Mouse (Mus musculus) E14TG2a.4 (cell line): ENCODE results near the gene Klrb1c.
A peak's percentile ranks its signal among the peaks of the same experiment; 100 is the strongest.
"Not testable (repeated sequence)": the region's sequence is repeated elsewhere in the genome, so short reads cannot be mapped to it uniquely, and the experiment has no call there.

Experiments
- H3K27me3 ChIP-seq: 2 replicates; pipeline ENCODE4 v1.6.1; 2014; ENCODE audit warnings: low read length, control low read depth; ENCODE audit not compliant: insufficient read depth
- H3K36me3 ChIP-seq: 2 replicates; pipeline ENCODE4 v1.6.1; 2014; ENCODE audit warnings: low read length, control low read depth; ENCODE audit not compliant: insufficient read depth
- H3K4me1 ChIP-seq: replicated peaks from 2 replicates; pipeline ENCODE4 v1.6.1; 2014; ENCODE audit warnings: low read depth, low read length, control low read depth
- H3K4me3 ChIP-seq: replicated peaks from 2 replicates; pipeline ENCODE4 v1.5.1; 2014; ENCODE audit warnings: mild to moderate bottlenecking, low read length
- H3K9me3 ChIP-seq: 2 replicates; pipeline ENCODE4 v1.6.1; 2014; ENCODE audit warnings: low read length, control low read depth
- CTCF ChIP-seq: conservative IDR thresholded peaks from 2 replicates; pipeline ENCODE4 v1.5.1; 2014; ENCODE audit warnings: low read length
- NANOG ChIP-seq: IDR thresholded peaks from 2 replicates; pipeline ENCODE4 v1.6.1; 2014; ENCODE audit warnings: borderline replicate concordance, low read length, mixed read lengths
- POU5F1 ChIP-seq: IDR thresholded peaks from 2 replicates; pipeline ENCODE4 v1.6.1; 2014; ENCODE audit warnings: low read length, borderline replicate concordance

The Klrb1c gene

DNA sequence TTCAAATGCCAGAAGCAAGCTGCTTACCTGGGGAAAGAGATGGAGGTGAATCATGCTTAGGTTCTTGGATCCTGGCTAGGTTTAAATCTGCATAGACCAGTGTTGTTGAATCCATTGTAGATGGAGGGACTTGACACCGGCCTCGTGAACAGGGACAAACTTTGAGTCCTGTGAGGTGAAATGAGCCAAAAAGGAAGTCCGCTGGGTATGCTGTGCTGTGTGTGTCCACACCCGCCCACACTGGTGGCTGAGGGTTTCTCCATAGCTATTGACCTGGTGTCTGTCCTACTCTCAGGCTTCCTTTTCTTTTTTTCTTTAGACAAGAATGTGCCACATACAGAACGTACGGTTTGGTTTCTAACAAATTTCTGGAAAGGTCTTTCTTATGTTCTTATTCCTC lies 37.1 kb upstream of the Klrb1c start, which contains the start of the genes Gm44511 and Klrb1b:
Gm44511 (minus strand) TSS at position 184 of the 400 bp plus-strand sequence.
Klrb1b (minus strand) TSS at position 200 of the 400 bp plus-strand sequence.
- Histone ChIP-seq H3K36me3 (no peaks in the 10 kb centered on the region), H3K4me1 (no peaks in the 10 kb centered on the region), H3K4me3 (no peak within 1 kb of the TSS), H3K27me3 (no peaks in the 10 kb centered on the region), H3K9me3 (peaks cover 76% of the 10 kb centered on the region)
- TF ChIP-seq POU5F1 (no peak), CTCF (no peak), NANOG (no peak)

- H3K36me3 ChIP-seq, result no peaks in the 10 kb centered on the region
- H3K9me3 ChIP-seq, result peaks cover 50% of the 10 kb centered on the region
- TF ChIP-seq POU5F1, result no peak
- TF ChIP-seq CTCF, result no peak
- TF ChIP-seq NANOG, result no peak
- no peaks in the 10 kb centered on the region for H3K27me3 ChIP-seq
- no peak overlapping the region for H3K4me3 ChIP-seq
- no peaks in the 10 kb centered on the region for H3K4me1 ChIP-seq
Observed at GRCm38 (mm10) chr6:128818083-128818802, 29.2 kb upstream of the Klrb1c start.

GRCm38 (mm10) chr6:128808532-128808931 lies 19.5 kb upstream of the Klrb1c start:
- no peaks in the 10 kb centered on the region for H3K27me3 ChIP-seq
- no peaks in the 10 kb centered on the region for H3K36me3 ChIP-seq
- TF ChIP-seq POU5F1, result no peak
- H3K4me3 ChIP-seq, result no peak overlapping the region
- peaks cover 45% of the 10 kb centered on the region for H3K9me3 ChIP-seq
- H3K4me1 ChIP-seq, result 0 out of 2 replicates have a peak, but pooled peaks cover 1% of the 10 kb centered on the region

GRCm38 (mm10) chr6:128807021-128807420 lies 18.0 kb upstream of the Klrb1c start:
- Histone ChIP-seq H3K36me3 (no peaks in the 10 kb centered on the region), H3K4me3 (no peak overlapping the region), H3K9me3 (peaks cover 42% of the 10 kb centered on the region), H3K27me3 (no peaks in the 10 kb centered on the region), H3K4me1 (peaks cover 2% of the 10 kb centered on the region; the same call in 1 of the 2 replicates)
- no peak for TF ChIP-seq POU5F1
- TF ChIP-seq NANOG, result no peak
- no peak for TF ChIP-seq CTCF

GRCm38 (mm10) chr6:128804823-128805640 lies 16.0 kb upstream of the Klrb1c start:
- not testable (repeated sequence) for H3K4me3 ChIP-seq, H3K4me1 ChIP-seq, H3K36me3 ChIP-seq, H3K27me3 ChIP-seq
- peaks cover 46% of the 10 kb centered on the region for H3K9me3 ChIP-seq
- TF ChIP-seq CTCF, result peak; percentile 41

DNA sequence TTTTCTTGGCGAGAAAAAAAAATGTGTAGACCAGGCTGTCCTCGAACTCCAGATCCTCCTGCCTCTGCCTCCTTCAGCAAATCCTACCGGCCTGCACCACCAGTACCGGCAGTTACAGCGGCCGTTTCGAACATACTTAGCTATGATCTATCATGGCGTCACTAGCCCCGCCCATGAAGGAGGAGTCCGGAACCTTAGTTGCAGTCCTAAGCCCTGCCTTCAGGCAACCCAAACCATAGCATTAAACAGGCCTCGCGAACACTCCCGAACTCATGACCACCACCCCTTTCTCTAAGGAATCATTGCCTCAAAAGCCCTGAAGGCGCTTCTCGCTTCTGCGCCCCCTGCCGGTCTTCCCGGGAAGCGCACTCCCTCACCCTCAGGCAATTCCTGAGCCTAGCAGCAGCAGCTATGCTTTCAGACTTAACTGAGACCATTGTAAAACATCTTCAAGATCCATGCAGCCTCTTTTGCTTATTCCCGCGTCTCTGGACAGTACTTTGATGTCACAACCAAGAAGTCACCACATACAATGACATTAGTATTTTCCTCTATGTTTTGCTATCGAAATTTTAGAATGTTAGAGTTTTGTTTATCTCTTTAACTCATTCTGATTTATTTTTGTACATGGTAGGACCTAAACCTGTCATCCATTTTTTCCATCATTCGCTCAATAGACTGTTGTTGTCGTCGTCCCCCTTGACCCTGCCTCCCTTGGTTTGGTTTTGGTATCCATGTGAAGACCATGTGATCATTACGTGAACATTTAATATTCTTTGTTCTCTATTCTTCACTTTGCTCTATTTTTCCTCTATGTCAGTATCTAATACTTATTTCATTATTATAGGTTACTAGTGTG lies 14.2 kb upstream of the Klrb1c start:
- no peaks in the 10 kb centered on the region for H3K36me3 ChIP-seq
- TF ChIP-seq POU5F1 (no peak), CTCF (peak; percentile 89), NANOG (no peak)
- no peaks in the 10 kb centered on the region for H3K27me3 ChIP-seq
- peaks cover 28% of the 10 kb centered on the region for H3K9me3 ChIP-seq
- peaks cover 5% of the 10 kb centered on the region for H3K4me1 ChIP-seq
- H3K4me3 ChIP-seq, result peak overlapping the region; percentile 56

GRCm38 (mm10) chr6:128802557-128802956 lies 13.5 kb upstream of the Klrb1c start:
- Histone ChIP-seq H3K9me3 (peaks cover 22% of the 10 kb centered on the region), H3K4me3 (peak overlapping the region; percentile 56), H3K27me3 (no peaks in the 10 kb centered on the region), H3K4me1 (peaks cover 11% of the 10 kb centered on the region), H3K36me3 (no peaks in the 10 kb centered on the region)
- no peak for TF ChIP-seq POU5F1
- no peak for TF ChIP-seq CTCF
- no peak for TF ChIP-seq NANOG

DNA sequence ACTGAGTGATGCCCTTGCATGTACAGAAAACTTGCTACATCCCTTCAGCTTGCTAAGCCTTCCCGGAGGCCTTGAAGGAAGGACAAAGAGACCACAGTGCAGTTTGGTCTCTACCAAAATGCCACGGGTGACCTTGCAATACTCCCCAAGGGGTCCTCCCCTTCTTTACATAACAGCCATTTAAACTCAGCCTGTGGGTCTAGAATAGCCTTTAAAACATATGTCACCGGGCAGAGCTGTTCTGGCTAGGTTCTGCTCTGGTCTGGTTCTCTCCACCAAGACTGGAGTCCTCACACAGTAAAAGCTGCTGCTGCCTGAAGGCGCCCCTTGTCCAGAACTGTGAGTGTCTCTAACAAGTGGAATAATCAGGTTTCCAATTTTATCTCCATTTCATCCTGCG lies 11.7 kb upstream of the Klrb1c start:
- peaks cover 13% of the 10 kb centered on the region for H3K9me3 ChIP-seq
- H3K36me3 ChIP-seq, H3K4me3 ChIP-seq, H3K27me3 ChIP-seq: not testable (repeated sequence)
- peaks cover 16% of the 10 kb centered on the region for H3K4me1 ChIP-seq
